Mouse (Mus musculus): ENCODE results near the gene Gsto1.

GRCm38 (mm10) chr19:47903679-47904078 is 48.9 kb downstream of the Gsto1 start:
- TF ChIP-seq GATA1 (IDR thresholded peaks at IDR 0.05; ENCODE audit: low read length) = no peak
- TF ChIP-seq TAL1 (IDR thresholded peaks at IDR 0.05; ENCODE audit: low read length) = no peak

All from erythroblast, embryonic 14.5 days (primary cell).